Mouse (Mus musculus) CH12.LX (cell line): ENCODE data around the gene Isyna1. TPM values are rescaled to one million over a fixed set of nuclear protein-coding genes. Genes with fewer than 3 reads are reported as not detected.

Experiments used
- DNase-seq: peaks from one replicate; pipeline ENCODE4 v3.0.0-alpha.2; 2013; ENCODE audit errors: extremely low read depth
- H3K27ac ChIP-seq: 2 replicates; pipeline ENCODE4 v1.5.1; 2012; ENCODE audit warnings: low read depth, mild to moderate bottlenecking, control low read depth, moderate library complexity; ENCODE audit not compliant: insufficient read depth
- H3K27me3 ChIP-seq: replicated peaks from 2 replicates; pipeline ENCODE3; 2012; ENCODE audit warnings: inconsistent platforms
- H3K36me3 ChIP-seq, 2 experiments: replicated peaks in 1 of 2; 2 replicates each; pipeline versions ENCODE3 to v1.6.1; 2012; ENCODE audit warnings: inconsistent platforms in 1 of 2, low read length in 1 of 2, mild to moderate bottlenecking in 1 of 2, mixed read lengths in 1 of 2, moderate library complexity in 1 of 2; ENCODE audit not compliant: control insufficient read depth in 1 of 2, insufficient read depth in 1 of 2
- H3K4me1 ChIP-seq, 2 experiments: 2 replicates each; pipeline ENCODE4 v1.6.1; 2012; ENCODE audit warnings: inconsistent platforms in 1 of 2, moderate library complexity in 1 of 2; ENCODE audit not compliant: insufficient read depth in 2 of 2, control insufficient read depth in 1 of 2
- H3K4me2 ChIP-seq: 2 replicates; pipeline ENCODE4 v1.6.1; 2012; ENCODE audit warnings: low read depth, mild to moderate bottlenecking, control low read depth; ENCODE audit not compliant: poor library complexity, insufficient read depth, severe bottlenecking
- H3K4me3 ChIP-seq, 3 experiments: fragments of 150-350 bp in 1 of 3; sonication (generic) in 1 of 3; replicated peaks in 1 of 3; 2 replicates each; pipeline versions ENCODE3 to v1.5.1; 2011 to 2012; ENCODE audit warnings: low read depth in 2 of 3, low read length in 2 of 3, mild to moderate bottlenecking in 2 of 3, moderate library complexity in 2 of 3, control low read depth in 1 of 3, improper control_type of control experiment in 1 of 3, inconsistent platforms in 1 of 3, mixed read lengths in 1 of 3; ENCODE audit not compliant: poor library complexity in 1 of 3
- H3K79me2 ChIP-seq: replicated peaks from 2 replicates; pipeline ENCODE4 v1.6.1; 2012; ENCODE audit warnings: mild to moderate bottlenecking, moderate library complexity; ENCODE audit not compliant: control insufficient read depth, poor library complexity, insufficient read depth, severe bottlenecking; ENCODE audit errors: extremely low read depth
- H3K9ac ChIP-seq: 2 replicates; pipeline ENCODE4 v1.6.1; 2012; ENCODE audit warnings: low read depth, mild to moderate bottlenecking, control low read depth, moderate library complexity; ENCODE audit not compliant: insufficient read depth
- H3K9me3 ChIP-seq: replicated peaks from 2 replicates; pipeline ENCODE3; 2012; ENCODE audit warnings: low read length, inconsistent platforms, mixed read lengths
- CTCF ChIP-seq, 2 experiments: IDR thresholded peaks in 1 of 2; conservative IDR thresholded peaks in 1 of 2; 2 replicates each; pipeline ENCODE4 v1.5.1; 2011 to 2012; ENCODE audit warnings: low read depth in 2 of 2, low read length in 2 of 2, improper control_type of control experiment in 1 of 2, inconsistent platforms in 1 of 2, mild to moderate bottlenecking in 1 of 2, moderate library complexity in 1 of 2
- ETS1 ChIP-seq: conservative IDR thresholded peaks from 2 replicates; pipeline ENCODE4 v1.6.1; 2012; ENCODE audit warnings: low read depth, mild to moderate bottlenecking, inconsistent platforms, low read length, improper control_type of control experiment, moderate library complexity
- JUND ChIP-seq: conservative IDR thresholded peaks from 2 replicates; pipeline ENCODE4 v1.6.1; 2011; ENCODE audit warnings: low read depth, low read length, improper control_type of control experiment
- MAFK ChIP-seq: IDR thresholded peaks from 2 replicates; pipeline ENCODE4 v1.6.1; 2011; ENCODE audit warnings: low read length, improper control_type of control experiment; ENCODE audit not compliant: insufficient replicate concordance
- MAZ ChIP-seq: IDR thresholded peaks from 2 replicates; pipeline ENCODE4 v1.6.1; 2012; ENCODE audit warnings: low read depth, mild to moderate bottlenecking, inconsistent platforms, low read length, improper control_type of control experiment, moderate library complexity
- MYC ChIP-seq: IDR thresholded peaks from 2 replicates; pipeline ENCODE4 v1.6.1; 2011; ENCODE audit warnings: low read depth, mild to moderate bottlenecking, improper control_type of control experiment, low read length
- NELFE ChIP-seq: IDR thresholded peaks from 2 replicates; pipeline ENCODE4 v1.6.1; 2011; ENCODE audit warnings: low read depth, low read length, improper control_type of control experiment
- PAX5 ChIP-seq: IDR thresholded peaks from 2 replicates; pipeline ENCODE4 v1.6.1; 2012; ENCODE audit warnings: low read length, inconsistent platforms, mixed read lengths
- POLR2AphosphoS2 ChIP-seq: IDR thresholded peaks from 2 replicates; pipeline ENCODE4 v1.6.1; 2011; ENCODE audit warnings: low read depth, low read length, improper control_type of control experiment
- RAD21 ChIP-seq: IDR thresholded peaks from 2 replicates; pipeline ENCODE4 v1.6.1; 2011; ENCODE audit warnings: low read depth, mild to moderate bottlenecking, low read length, improper control_type of control experiment, moderate library complexity
- UBTF ChIP-seq: IDR thresholded peaks from 2 replicates; pipeline ENCODE4 v1.6.1; 2012; ENCODE audit warnings: low read depth, mild to moderate bottlenecking, inconsistent platforms, low read length, improper control_type of control experiment, moderate library complexity
- USF1 ChIP-seq: IDR thresholded peaks from 2 replicates; pipeline ENCODE4 v1.6.1; 2014; ENCODE audit warnings: low read depth, mild to moderate bottlenecking, inconsistent platforms, low read length, improper control_type of control experiment
- ZMIZ1 ChIP-seq: IDR thresholded peaks from 2 replicates; pipeline ENCODE4 v1.6.1; 2012; ENCODE audit warnings: low read depth, mild to moderate bottlenecking, inconsistent platforms, low read length, improper control_type of control experiment
- dilution Hi-C: fragments of 300-500 bp; cut with MboI; formaldehyde crosslinking; loops from 2 replicates; pipeline ENCODE4 v1.14.3; 2020; ENCODE audit warnings: low sequenced_read_pairs; ENCODE audit not compliant: extremely low pct_unique_long_range_greater_than_20kb, extremely low pct_ligation_motif_present
- in situ Hi-C: fragments of 300-500 bp; cut with MboI; formaldehyde crosslinking; loops from 3 replicates; pipeline ENCODE4 v1.14.3; 2019; ENCODE audit warnings: low sequenced_read_pairs, low pct_ligation_motif_present, low pct_unique_long_range_greater_than_20kb, mixed read lengths
- polyA plus RNA-seq: library from polyadenylated mRNA; unstranded; fragments of >175 nt; gene quantifications from 2 replicates; pipeline ENCODE4 v1.2.1, GENCODE M21; 2012; ENCODE audit warnings: low read depth; ENCODE audit not compliant: insufficient read length
- total RNA-seq, 2 experiments: library from RNA; depleted of rRNA; stranded (reverse); fragments of 300-350 nt in 1 of 2; fragments of >200 nt in 1 of 2; gene quantifications; 2 replicates each; pipeline ENCODE4 v1.2.3; 2012 to 2014

Isyna1 gene
- total and polyA plus RNA-seq, 3 experiments: 99.9 to 163 (median 141) TPM

- in situ Hi-C loops: loop anchor here (10.0 kb wide), 1 partner anchor 58 kb away; the partner anchor contains the start of gene Ssbp4
- H3K36me3 ChIP-seq: peaks cover 3 to 61% of the 10 kb centered on the region in 2 experiments
- H3K79me2 ChIP-seq: peaks cover 36% of the 10 kb centered on the region
- no peaks in the 10 kb centered on the region for H3K9me3 ChIP-seq
- DNase-seq: no peak
- H3K27me3 ChIP-seq: no peaks in the 10 kb centered on the region
- H3K4me2 ChIP-seq: no peak overlapping the region
- H3K9ac ChIP-seq: no peak overlapping the region
- no peak overlapping the region for H3K27ac ChIP-seq
- TF ChIP-seq ETS1 (no peak), USF1 (no peak), PAX5 (no peak), POLR2AphosphoS2 (no peak), MAZ (no peak), UBTF (no peak), JUND (no peak)
- TF ChIP-seq, all 38 proteins: peak for 0
- H3K4me3 ChIP-seq: no peak overlapping the region
- dilution Hi-C loops: no loop called here
- peaks cover 6 to 46% of the 10 kb centered on the region in 2 experiments; a peak in 3 of 4 replicates for H3K4me1 ChIP-seq
Observed at GRCm38 (mm10) chr8:70546412-70546811, 47.8 kb upstream of the Isyna1 start.

GRCm38 (mm10) chr8:70547762-70548161 is 46.4 kb upstream of the Isyna1 start:
- no peak overlapping the region for H3K4me2 ChIP-seq
- no peak overlapping the region for H3K4me3 ChIP-seq
- no peak overlapping the region for H3K27ac ChIP-seq
- H3K9me3 ChIP-seq: no peaks in the 10 kb centered on the region
- dilution Hi-C loops: no loop called here
- in situ Hi-C loops: loop anchor here (10.0 kb wide), 1 partner anchor 57 kb away; the partner anchor contains the start of gene Ssbp4
- H3K79me2 ChIP-seq: peaks cover 26% of the 10 kb centered on the region
- no peak overlapping the region for H3K9ac ChIP-seq
- peaks cover 6 to 43% of the 10 kb centered on the region in 2 experiments; a peak in 3 of 4 replicates for H3K4me1 ChIP-seq
- TF ChIP-seq USF1 (no peak), PAX5 (no peak), RAD21 (no peak), ZMIZ1 (no peak), NELFE (no peak)
- H3K27me3 ChIP-seq: no peaks in the 10 kb centered on the region
- DNase-seq: no peak
- H3K36me3 ChIP-seq: peaks cover 3 to 62% of the 10 kb centered on the region in 2 experiments

GRCm38 (mm10) chr8:70549412-70550184 is 44.6 kb upstream of the Isyna1 start:
- 0 out of 2 replicates have a peak, but pooled peaks have one; percentile 35 for TF ChIP-seq MYC
- no peak for TF ChIP-seq MAFK
- TF ChIP-seq CTCF (conservative IDR thresholded peaks at IDR 0.05 in 1 of 2, IDR thresholded peaks at IDR 0.05 in 1 of 2; ENCODE audit: low read depth in 2 of 2, low read length in 2 of 2): peak in 1 of 2 experiments; percentile 32; a peak in 2 of 4 replicates
- H3K27ac ChIP-seq: no peak overlapping the region
- no peak for DNase-seq
- no peak overlapping the region for H3K9ac ChIP-seq
- H3K4me1 ChIP-seq: peaks cover 4 to 31% of the 10 kb centered on the region in 2 experiments; a peak in 3 of 4 replicates
- peaks cover 3 to 58% of the 10 kb centered on the region in 2 experiments for H3K36me3 ChIP-seq
- dilution Hi-C loops (no loop called here), in situ Hi-C loops (loop anchor here (10.0 kb wide), 1 partner anchor 55 kb away; the partner anchor contains the start of gene Ssbp4)
- no peak overlapping the region for H3K4me2 ChIP-seq
- H3K27me3 ChIP-seq: no peaks in the 10 kb centered on the region
- no peak overlapping the region for H3K4me3 ChIP-seq
- H3K9me3 ChIP-seq: no peaks in the 10 kb centered on the region
- H3K79me2 ChIP-seq: peaks cover 23% of the 10 kb centered on the region
